Mouse (Mus musculus) brain, embryonic 14.5 days (tissue): ENCODE measurements at regions not wholly inside any gene's neighbourhood (a gene's known extent, or its start where the extent isn't known, plus 50 kb on each side); places are given as distances from the start of the nearest gene placed in this dataset.

Source experiments
- CTCF ChIP-seq: fragments of 200-500 bp; IDR thresholded peaks from 2 replicates; pipeline ENCODE4 v1.5.1; 2012; ENCODE audit warnings: inconsistent platforms, mild to moderate bottlenecking, moderate library complexity, borderline replicate concordance; ENCODE audit not compliant: insufficient read depth, insufficient read length; ENCODE audit errors: extremely low read depth
- POLR2A ChIP-seq: fragments of 200-500 bp; IDR thresholded peaks from 2 replicates; pipeline ENCODE4 v1.6.1; 2012; ENCODE audit warnings: mild to moderate bottlenecking, inconsistent platforms, borderline replicate concordance; ENCODE audit not compliant: poor library complexity, insufficient read depth, insufficient read length, severe bottlenecking; ENCODE audit errors: extremely low read depth

- no peak for TF ChIP-seq CTCF
- no peak for TF ChIP-seq POLR2A
Measured at GRCm38 (mm10) chr6:20555320-20555883, 659.9 kb upstream of the Kcnd2 start.
